Mouse (Mus musculus): ENCODE data around the gene Snx20. TPM values are rescaled to one million over a fixed set of nuclear protein-coding genes. Genes with fewer than 3 reads are reported as not detected.

Snx20 gene
- polyA plus RNA-seq, 1 experiment from 2014 or later, result 3.2 TPM

GRCm38 (mm10) chr8:88619513-88619912 is 16.4 kb downstream of the Snx20 start:
- H3K9me3 ChIP-seq (replicated peaks; ENCODE audit: control insufficient read depth, low read length), result no peaks in the 10 kb centered on the region
- 66% methylated on average over 3 of the region's 3 CpGs for WGBS
- ATAC-seq (replicated peaks; ENCODE audit: extremely low read depth, insufficient read depth, low FRiP score), result no peak
- no peak overlapping the region for H3K4me2 ChIP-seq (ENCODE audit: low read depth, low read length)
- no peak overlapping the region for H3K4me3 ChIP-seq (ENCODE audit: low read length)
- H3K27me3 ChIP-seq (ENCODE audit: control insufficient read depth, insufficient read depth, low read length), result peaks cover 5% of the 10 kb centered on the region
- no peaks in the 10 kb centered on the region; the same call in 1 of the 2 replicates for H3K4me1 ChIP-seq (ENCODE audit: control insufficient read depth, insufficient read depth, low read length)
- no peak overlapping the region for H3K27ac ChIP-seq (ENCODE audit: low read length)
- H3K9ac ChIP-seq (ENCODE audit: low read length), result no peak overlapping the region
- H3K36me3 ChIP-seq (ENCODE audit: control insufficient read depth, insufficient read depth), result no peaks in the 10 kb centered on the region

GRCm38 (mm10) chr8:88618612-88619011 is 17.3 kb downstream of the Snx20 start:
- Histone ChIP-seq H3K4me3 (ENCODE audit: low read length) (no peak overlapping the region), H3K4me1 (ENCODE audit: control insufficient read depth, insufficient read depth, low read length) (no peaks in the 10 kb centered on the region; the same call in 1 of the 2 replicates), H3K9ac (ENCODE audit: low read length) (no peak overlapping the region), H3K27ac (ENCODE audit: low read length) (no peak overlapping the region), H3K36me3 (ENCODE audit: control insufficient read depth, insufficient read depth) (no peaks in the 10 kb centered on the region), H3K27me3 (ENCODE audit: control insufficient read depth, insufficient read depth, low read length) (peaks cover 5% of the 10 kb centered on the region), H3K9me3 (replicated peaks; ENCODE audit: control insufficient read depth, low read length) (no peaks in the 10 kb centered on the region), H3K4me2 (ENCODE audit: low read depth, low read length) (no peak overlapping the region)
- no peak for ATAC-seq (replicated peaks; ENCODE audit: extremely low read depth, insufficient read depth, low FRiP score)
- WGBS, result 51% methylated on average over 5 of the region's 5 CpGs

- Histone ChIP-seq H3K36me3 (ENCODE audit: control insufficient read depth, insufficient read depth) (no peaks in the 10 kb centered on the region), H3K4me2 (ENCODE audit: low read depth, low read length) (no peak overlapping the region), H3K27ac (ENCODE audit: low read length) (no peak overlapping the region), H3K9ac (ENCODE audit: low read length) (no peak overlapping the region), H3K9me3 (replicated peaks; ENCODE audit: control insufficient read depth, low read length) (no peaks in the 10 kb centered on the region), H3K4me1 (ENCODE audit: control insufficient read depth, insufficient read depth, low read length) (no peaks in the 10 kb centered on the region), H3K27me3 (ENCODE audit: control insufficient read depth, insufficient read depth, low read length) (no peaks in the 10 kb centered on the region; the same call in 1 of the 2 replicates), H3K4me3 (ENCODE audit: low read length) (no peak overlapping the region)
- 62% methylated on average over 5 of the region's 5 CpGs for WGBS
- ATAC-seq (replicated peaks; ENCODE audit: extremely low read depth, insufficient read depth, low FRiP score), result no peak
Measured at GRCm38 (mm10) chr8:88614981-88615380, 20.9 kb downstream of the Snx20 start.

GRCm38 (mm10) chr8:88610271-88610670 is 25.7 kb downstream of the Snx20 start:
- no peak overlapping the region for H3K27ac ChIP-seq (ENCODE audit: low read length)
- H3K4me3 ChIP-seq (ENCODE audit: low read length), result no peak overlapping the region
- no peak overlapping the region for H3K9ac ChIP-seq (ENCODE audit: low read length)
- no peaks in the 10 kb centered on the region for H3K4me1 ChIP-seq (ENCODE audit: control insufficient read depth, insufficient read depth, low read length)
- no peaks in the 10 kb centered on the region for H3K9me3 ChIP-seq (replicated peaks; ENCODE audit: control insufficient read depth, low read length)
- H3K4me2 ChIP-seq (ENCODE audit: low read depth, low read length), result no peak overlapping the region
- no peak for ATAC-seq (replicated peaks; ENCODE audit: extremely low read depth, insufficient read depth, low FRiP score)
- H3K27me3 ChIP-seq (ENCODE audit: control insufficient read depth, insufficient read depth, low read length), result no peaks in the 10 kb centered on the region; the same call in 1 of the 2 replicates
- 73% methylated on average over 6 of the region's 6 CpGs for WGBS
- H3K36me3 ChIP-seq (ENCODE audit: control insufficient read depth, insufficient read depth), result no peaks in the 10 kb centered on the region

- Histone ChIP-seq H3K4me1 (ENCODE audit: control insufficient read depth, insufficient read depth, low read length) (peaks cover under 1% of the 10 kb centered on the region; the same call in 1 of the 2 replicates), H3K9me3 (replicated peaks; ENCODE audit: control insufficient read depth, low read length) (no peaks in the 10 kb centered on the region), H3K36me3 (ENCODE audit: control insufficient read depth, insufficient read depth) (no peaks in the 10 kb centered on the region), H3K27ac (ENCODE audit: low read length) (no peak overlapping the region), H3K4me3 (ENCODE audit: low read length) (no peak overlapping the region), H3K9ac (ENCODE audit: low read length) (no peak overlapping the region), H3K4me2 (ENCODE audit: low read depth, low read length) (no peak overlapping the region), H3K27me3 (ENCODE audit: control insufficient read depth, insufficient read depth, low read length) (no peaks in the 10 kb centered on the region; the same call in 1 of the 2 replicates)
- 75% methylated on average over 8 of the region's 8 CpGs for WGBS
- no peak for ATAC-seq (replicated peaks; ENCODE audit: extremely low read depth, insufficient read depth, low FRiP score)
Measured at GRCm38 (mm10) chr8:88609036-88609435, 26.9 kb downstream of the Snx20 start.

- 54% methylated on average over 13 of the region's 13 CpGs for WGBS
- no peak overlapping the region for H3K4me2 ChIP-seq (ENCODE audit: low read depth, low read length)
- peaks cover 2% of the 10 kb centered on the region; the same call in 1 of the 2 replicates for H3K27me3 ChIP-seq (ENCODE audit: control insufficient read depth, insufficient read depth, low read length)
- no peak overlapping the region for H3K4me3 ChIP-seq (ENCODE audit: low read length)
- H3K36me3 ChIP-seq (ENCODE audit: control insufficient read depth, insufficient read depth), result no peaks in the 10 kb centered on the region
- ATAC-seq (replicated peaks; ENCODE audit: extremely low read depth, insufficient read depth, low FRiP score), result no peak
- H3K9ac ChIP-seq (ENCODE audit: low read length), result no peak overlapping the region
- H3K9me3 ChIP-seq (replicated peaks; ENCODE audit: control insufficient read depth, low read length), result peaks cover 6% of the 10 kb centered on the region; the same call in 1 of the 2 replicates
- peaks cover 5% of the 10 kb centered on the region; the same call in 1 of the 2 replicates for H3K4me1 ChIP-seq (ENCODE audit: control insufficient read depth, insufficient read depth, low read length)
- H3K27ac ChIP-seq (ENCODE audit: low read length), result no peak overlapping the region
Measured at GRCm38 (mm10) chr8:88605361-88606040, 30.4 kb downstream of the Snx20 start.

- H3K4me2 ChIP-seq (ENCODE audit: low read depth, low read length), result peak overlapping the region; percentile 48
- ATAC-seq (replicated peaks; ENCODE audit: extremely low read depth, insufficient read depth, low FRiP score), result peak; percentile 81
- 13% methylated on average over 20 of the region's 20 CpGs for WGBS
- H3K4me3 ChIP-seq (ENCODE audit: low read length), result peak overlapping the region; percentile 16; the same call in 1 of the 2 replicates
- no peaks in the 10 kb centered on the region for H3K36me3 ChIP-seq (ENCODE audit: control insufficient read depth, insufficient read depth)
- peaks cover 2% of the 10 kb centered on the region; the same call in 1 of the 2 replicates for H3K27me3 ChIP-seq (ENCODE audit: control insufficient read depth, insufficient read depth, low read length)
- H3K27ac ChIP-seq (ENCODE audit: low read length), result no peak overlapping the region
- peak overlapping the region; percentile 34; the same call in 1 of the 2 replicates for H3K9ac ChIP-seq (ENCODE audit: low read length)
- H3K4me1 ChIP-seq (ENCODE audit: control insufficient read depth, insufficient read depth, low read length), result peaks cover 5% of the 10 kb centered on the region; the same call in 1 of the 2 replicates
- peaks cover 6% of the 10 kb centered on the region; the same call in 1 of the 2 replicates for H3K9me3 ChIP-seq (replicated peaks; ENCODE audit: control insufficient read depth, low read length)
Measured at GRCm38 (mm10) chr8:88604065-88605038, 31.6 kb downstream of the Snx20 start.

- Histone ChIP-seq H3K4me2 (ENCODE audit: low read depth, low read length) (peak overlapping the region; percentile 48), H3K4me1 (ENCODE audit: control insufficient read depth, insufficient read depth, low read length) (peaks cover 5% of the 10 kb centered on the region; the same call in 1 of the 2 replicates), H3K9me3 (replicated peaks; ENCODE audit: control insufficient read depth, low read length) (peaks cover 6% of the 10 kb centered on the region; the same call in 1 of the 2 replicates), H3K27ac (ENCODE audit: low read length) (no peak overlapping the region), H3K36me3 (ENCODE audit: control insufficient read depth, insufficient read depth) (no peaks in the 10 kb centered on the region), H3K9ac (ENCODE audit: low read length) (peak overlapping the region; percentile 34; the same call in 1 of the 2 replicates), H3K27me3 (ENCODE audit: control insufficient read depth, insufficient read depth, low read length) (peaks cover 2% of the 10 kb centered on the region; the same call in 1 of the 2 replicates), H3K4me3 (ENCODE audit: low read length) (peak overlapping the region; percentile 16; the same call in 1 of the 2 replicates)
- ATAC-seq (replicated peaks; ENCODE audit: extremely low read depth, insufficient read depth, low FRiP score), result no peak
- WGBS, result 19% methylated on average over 10 of the region's 10 CpGs
Measured at GRCm38 (mm10) chr8:88603446-88603989, 32.4 kb downstream of the Snx20 start.
